Mouse (Mus musculus) megakaryocyte progenitor cell, adult 5-6 weeks (primary cell): ENCODE data around the gene Pstk. TPM values are rescaled to one million over a fixed set of nuclear protein-coding genes. Genes with fewer than 3 reads are reported as not detected.
A peak's percentile ranks its signal among the peaks of the same experiment; 100 is the strongest.
"Not testable (repeated sequence)": the region's sequence is repeated elsewhere in the genome, so short reads cannot be mapped to it uniquely, and the experiment has no call there.

Experiments
- ATAC-seq: replicated peaks from 2 replicates; pipeline ENCODE4 v1.8.0; 2016; ENCODE audit warnings: mild to moderate bottlenecking, moderate TSS enrichment, inconsistent platforms; ENCODE audit not compliant: poor library complexity
- total RNA-seq, 2 experiments: library from RNA; stranded (forward) in 1 of 2; stranded (reverse) in 1 of 2; fragments of 157-497, 149-512 nt in 1 of 2; fragments of 200-1000 nt in 1 of 2; gene quantifications; 2 replicates each; pipeline versions ENCODE4 v1.2.3 to v1.2.4; 2015 to 2017

Gene Pstk
- total RNA-seq, 2 experiments from 2014 or later: 13.8 to 31.2 TPM

DNA sequence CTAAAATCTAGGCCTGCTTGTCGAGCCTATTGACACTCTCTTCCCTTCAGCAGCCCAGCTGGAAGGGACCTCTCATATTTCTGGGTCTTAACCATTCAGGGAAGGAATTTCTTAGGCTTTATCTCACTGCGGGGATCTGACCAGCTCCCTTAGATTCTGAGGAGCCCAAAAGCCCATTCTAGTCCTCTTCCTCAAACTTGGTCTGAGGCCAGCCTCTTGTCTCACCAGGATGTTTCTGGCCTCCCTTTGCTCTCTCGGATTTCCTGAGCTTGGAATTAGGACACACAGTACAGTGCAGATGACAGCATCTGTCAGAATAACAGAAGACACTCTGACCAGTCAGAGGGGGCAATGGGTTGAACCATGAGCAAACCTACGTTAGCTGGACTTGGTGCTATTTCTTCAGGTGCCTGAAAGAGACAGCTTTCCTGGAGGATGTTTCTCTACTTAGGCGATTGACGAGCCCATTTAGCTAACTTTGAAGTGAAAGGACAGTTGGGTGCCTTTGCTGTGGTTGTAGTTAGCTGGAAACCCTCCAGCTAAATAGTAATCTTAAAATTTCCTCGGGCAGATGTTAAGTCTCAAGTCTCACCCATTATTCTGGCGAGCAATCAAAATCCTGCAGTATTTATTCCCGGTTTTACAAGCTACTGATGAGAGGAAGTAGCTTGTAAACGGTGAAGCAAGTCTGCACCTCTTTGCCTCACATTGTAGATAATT lies 40.4 kb downstream of the Pstk start:
- no peak for ATAC-seq

GRCm38 (mm10) chr7:131411941-131412270 lies 41.0 kb downstream of the Pstk start:
- no peak for ATAC-seq

GRCm38 (mm10) chr7:131416742-131417141 lies 45.8 kb downstream of the Pstk start:
- not testable (repeated sequence) for ATAC-seq

GRCm38 (mm10) chr7:131417605-131418004 lies 46.7 kb downstream of the Pstk start:
- ATAC-seq: no peak

- ATAC-seq: peak; percentile 99
Observed at GRCm38 (mm10) chr7:131424912-131425311, 54.0 kb downstream of the Pstk start.

DNA sequence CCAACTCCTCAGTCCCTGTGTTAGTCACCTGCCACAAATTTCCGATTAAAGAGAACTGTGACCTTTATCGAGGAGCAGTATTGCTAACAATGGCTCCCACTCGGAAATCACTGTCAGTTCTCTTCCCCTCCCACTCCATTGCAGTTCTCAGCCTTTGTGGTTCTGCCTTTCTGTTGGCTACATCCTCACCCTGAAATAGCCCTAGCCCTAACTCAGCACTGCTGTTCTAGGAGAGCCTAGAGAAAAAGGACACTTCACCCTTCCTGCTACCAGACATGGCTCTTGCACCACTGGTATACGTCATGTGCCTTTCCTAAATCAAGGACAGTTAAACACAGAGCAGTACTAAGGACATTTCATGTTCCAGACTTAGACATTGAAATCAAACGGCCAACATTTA lies 56.4 kb downstream of the Pstk start:
- ATAC-seq: no peak

- ATAC-seq: peak; percentile 84
Observed at GRCm38 (mm10) chr7:131432244-131432643, 61.3 kb downstream of the Pstk start.

GRCm38 (mm10) chr7:131434276-131434675 lies 63.3 kb downstream of the Pstk start:
- ATAC-seq: no peak

- no peak for ATAC-seq
Observed at GRCm38 (mm10) chr7:131437051-131437450, 66.1 kb downstream of the Pstk start.

Other genes starting within 250 kb of the Pstk start
- gene 4933402N03Rik, start 224.8 kb upstream of the Pstk start, total RNA-seq (2015): not detected in 2 replicates
- not detected in 2 replicates for gene 4933402N03Rik, start 224.8 kb upstream of the Pstk start, total RNA-seq (2017)
- not detected in 2 replicates for gene 5430419D17Rik, start 196.7 kb upstream of the Pstk start, total RNA-seq (2015)
- not detected in 2 replicates for gene 5430419D17Rik, start 196.7 kb upstream of the Pstk start, total RNA-seq (2017)
- 0.17 TPM in 1 of 2 replicates, not detected in the other for gene Cuzd1, start 48.8 kb upstream of the Pstk start, total RNA-seq (2015)
- gene Cuzd1, start 48.8 kb upstream of the Pstk start, total RNA-seq (2017): not detected in 2 replicates
- gene Fam24b, start 41.6 kb upstream of the Pstk start, total RNA-seq (2015): not detected in 2 replicates
- gene Fam24b, start 41.6 kb upstream of the Pstk start, total RNA-seq (2017): not detected in 2 replicates
- not detected in 2 replicates for gene Fam24a, start 37.3 kb upstream of the Pstk start, total RNA-seq (2015)
- gene Fam24a, start 37.3 kb upstream of the Pstk start, total RNA-seq (2017): not detected in 2 replicates
- gene 2310057M21Rik, start 8.4 kb upstream of the Pstk start, total RNA-seq (2015): 11.0 and 21.7 TPM in 2 replicates
- 5.6 and 8.7 TPM in 2 replicates for gene 2310057M21Rik, start 8.4 kb upstream of the Pstk start, total RNA-seq (2017)
- gene Ikzf5, start 39.4 kb downstream of the Pstk start, total RNA-seq (2015): 27.7 and 30.6 TPM in 2 replicates
- 25.3 and 31.2 TPM in 2 replicates for gene Ikzf5, start 39.4 kb downstream of the Pstk start, total RNA-seq (2017)
- gene Acadsb, start 39.5 kb downstream of the Pstk start, total RNA-seq (2015): 27.5 and 27.8 TPM in 2 replicates
- gene Acadsb, start 39.5 kb downstream of the Pstk start, total RNA-seq (2017): 39.9 and 46.6 TPM in 2 replicates
- not detected in 2 replicates for gene Hmx3, start 171.7 kb downstream of the Pstk start, total RNA-seq (2015)
- not detected in 2 replicates for gene Hmx3, start 171.7 kb downstream of the Pstk start, total RNA-seq (2017)
- 0.15 TPM in 1 of 2 replicates, not detected in the other for gene Hmx2, start 177.6 kb downstream of the Pstk start, total RNA-seq (2015)
- gene Hmx2, start 177.6 kb downstream of the Pstk start, total RNA-seq (2017): not detected in 2 replicates
- 164 and 173 TPM in 2 replicates for gene Bub3, start 189.1 kb downstream of the Pstk start, total RNA-seq (2015)
- gene Bub3, start 189.1 kb downstream of the Pstk start, total RNA-seq (2017): 85.9 and 90.3 TPM in 2 replicates